Mouse (Mus musculus): ENCODE measurements at regions not wholly inside any gene's neighbourhood (a gene's known extent, or its start where the extent isn't known, plus 50 kb on each side); places are given as distances from the start of the nearest gene placed in this dataset.

DNA sequence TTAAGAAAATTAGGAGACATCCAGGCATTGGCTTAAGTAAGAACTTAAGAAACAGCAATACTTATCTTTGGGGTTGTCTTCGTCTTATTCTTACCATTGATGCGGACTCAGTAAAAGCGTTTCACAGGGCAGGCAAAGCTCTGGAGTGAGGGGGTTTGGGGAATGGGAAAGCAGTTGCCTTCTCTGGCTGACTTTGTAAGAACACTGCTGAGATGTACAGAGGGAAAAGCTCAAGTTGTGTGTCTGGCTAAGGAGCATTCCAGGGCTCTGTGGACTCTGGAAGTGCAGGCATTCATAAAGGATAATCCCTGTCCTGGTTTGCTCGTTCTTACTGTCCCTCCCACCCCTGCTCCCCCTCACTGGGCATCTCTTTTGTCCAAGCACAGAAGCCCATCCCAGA lies 129.7 kb downstream of the Tfap2a start:
- H3K27me3 ChIP-seq (ENCODE audit: control insufficient read depth, insufficient read depth, low read length): no peaks in the 10 kb centered on the region
- WGBS: 61% methylated on average over 4 of the region's 4 CpGs
- ATAC-seq (ENCODE audit: low FRiP score): no peak
- H3K9ac ChIP-seq: no peak overlapping the region
- H3K4me1 ChIP-seq (replicated peaks; ENCODE audit: control insufficient read depth, insufficient read depth, low read length): 0 out of 2 replicates have a peak, but pooled peaks cover 7% of the 10 kb centered on the region
- no peaks in the 10 kb centered on the region for H3K36me3 ChIP-seq (replicated peaks; ENCODE audit: control insufficient read depth, insufficient read depth)
- no peak overlapping the region for H3K4me2 ChIP-seq (replicated peaks)
- H3K4me3 ChIP-seq (replicated peaks; ENCODE audit: low read length): no peak overlapping the region
- DNase-seq (ENCODE audit: low spot score): no peak
- no peak overlapping the region for H3K27ac ChIP-seq
- H3K9me3 ChIP-seq (ENCODE audit: control insufficient read depth, low read length): no peaks in the 10 kb centered on the region

DNA sequence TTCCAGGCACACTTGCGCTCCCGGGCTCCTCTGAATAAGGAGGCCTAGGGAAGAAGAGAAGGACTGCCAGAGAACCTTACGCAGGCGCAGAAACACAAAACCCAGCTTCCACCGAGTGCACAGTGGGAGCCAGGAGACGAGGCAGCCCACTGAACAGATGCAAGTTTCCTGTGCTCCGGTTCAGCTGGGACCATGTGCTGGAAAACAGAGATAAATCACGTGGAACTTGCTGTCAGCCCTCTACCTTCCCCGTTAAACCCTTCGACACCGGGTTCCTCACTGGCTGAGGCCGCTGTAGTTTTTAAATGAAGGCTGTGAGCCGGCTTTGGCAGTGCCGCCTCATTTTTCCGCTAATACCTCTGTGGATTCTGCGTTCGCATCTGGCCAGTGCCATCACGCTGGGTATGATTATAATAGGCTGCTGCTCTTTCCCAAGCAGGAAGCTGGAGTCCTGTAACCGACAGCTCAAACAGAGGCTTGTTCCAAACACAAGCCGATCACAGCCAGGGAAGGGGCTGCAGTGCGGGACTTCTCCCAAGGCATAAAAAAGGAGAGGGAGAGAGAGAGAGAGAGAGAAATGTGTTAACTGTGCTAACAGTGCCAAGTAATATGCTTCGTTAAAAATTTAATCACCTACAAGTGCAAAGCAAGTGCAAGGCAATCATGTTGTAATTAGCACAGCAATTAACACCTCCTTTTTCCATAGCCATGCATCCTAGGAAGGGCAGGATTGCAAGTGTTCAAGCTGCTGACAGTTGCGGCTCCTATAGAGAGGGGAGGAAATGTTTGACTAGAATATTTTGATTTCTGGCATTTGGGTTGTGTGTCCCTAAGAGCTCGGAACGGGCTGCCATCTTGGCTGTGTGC lies 131.5 kb downstream of the Tfap2a start:
- ATAC-seq (ENCODE audit: low FRiP score): peak; percentile 83
- H3K9me3 ChIP-seq (ENCODE audit: control insufficient read depth, low read length): no peaks in the 10 kb centered on the region
- peak overlapping the region; percentile 55 for H3K27ac ChIP-seq
- DNase-seq (ENCODE audit: low spot score): peak; percentile 58
- H3K36me3 ChIP-seq (replicated peaks; ENCODE audit: control insufficient read depth, insufficient read depth): no peaks in the 10 kb centered on the region
- peak overlapping the region; percentile 32 for H3K4me3 ChIP-seq (replicated peaks; ENCODE audit: low read length)
- H3K4me2 ChIP-seq (replicated peaks): peak overlapping the region; percentile 48
- WGBS: 24% methylated on average over 25 of the region's 25 CpGs
- H3K27me3 ChIP-seq (ENCODE audit: control insufficient read depth, insufficient read depth, low read length): no peaks in the 10 kb centered on the region
- H3K9ac ChIP-seq: peak overlapping the region; percentile 37
- H3K4me1 ChIP-seq (replicated peaks; ENCODE audit: control insufficient read depth, insufficient read depth, low read length): 0 out of 2 replicates have a peak, but pooled peaks cover 7% of the 10 kb centered on the region

DNA sequence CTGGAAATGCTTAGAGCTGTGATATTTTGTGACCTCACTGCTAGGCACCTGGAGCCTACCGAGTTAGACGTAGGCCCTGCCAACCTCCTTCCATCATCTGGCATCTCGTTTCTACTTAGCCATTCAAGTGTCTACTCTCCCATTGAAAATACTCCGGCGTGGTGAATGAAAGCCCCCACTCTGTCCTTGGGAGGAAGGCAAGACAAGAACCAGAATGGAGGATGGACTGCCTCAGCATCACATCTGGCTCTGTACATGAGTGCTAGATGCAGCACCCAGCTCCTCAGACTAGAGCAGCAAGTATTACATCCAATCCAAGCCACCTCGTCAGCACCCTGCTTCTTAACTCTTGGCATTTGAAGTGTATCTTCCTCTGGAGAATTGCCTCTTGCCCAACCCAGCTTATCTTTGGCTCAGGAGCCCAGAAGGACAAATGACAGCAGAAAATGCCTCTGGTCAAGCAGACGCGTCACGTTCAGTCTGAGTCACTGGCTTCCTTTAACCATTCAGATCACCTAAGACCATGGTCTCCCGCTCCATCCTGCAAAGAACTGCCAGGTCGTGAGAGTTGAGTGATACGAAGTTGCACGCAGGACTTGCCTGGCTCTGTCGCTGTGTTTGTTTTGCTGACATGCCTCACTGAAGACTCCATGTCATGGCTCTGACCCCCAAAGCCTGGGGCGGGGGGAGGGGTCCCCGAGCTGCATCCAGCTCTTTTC lies 132.3 kb downstream of the Tfap2a start:
- DNase-seq (ENCODE audit: low spot score): no peak
- Histone ChIP-seq H3K4me1 (replicated peaks; ENCODE audit: control insufficient read depth, insufficient read depth, low read length) (0 out of 2 replicates have a peak, but pooled peaks cover 7% of the 10 kb centered on the region), H3K9ac (peak overlapping the region; percentile 37; the same call in 1 of the 2 replicates), H3K9me3 (ENCODE audit: control insufficient read depth, low read length) (no peaks in the 10 kb centered on the region), H3K36me3 (replicated peaks; ENCODE audit: control insufficient read depth, insufficient read depth) (no peaks in the 10 kb centered on the region), H3K27ac (peak overlapping the region; percentile 55), H3K27me3 (ENCODE audit: control insufficient read depth, insufficient read depth, low read length) (no peaks in the 10 kb centered on the region), H3K4me2 (replicated peaks) (peak overlapping the region; percentile 48), H3K4me3 (replicated peaks; ENCODE audit: low read length) (peak overlapping the region; percentile 32)
- WGBS: 48% methylated on average over 16 of the region's 16 CpGs
- ATAC-seq (ENCODE audit: low FRiP score): peak; percentile 15; the same call in 1 of the 2 replicates

DNA sequence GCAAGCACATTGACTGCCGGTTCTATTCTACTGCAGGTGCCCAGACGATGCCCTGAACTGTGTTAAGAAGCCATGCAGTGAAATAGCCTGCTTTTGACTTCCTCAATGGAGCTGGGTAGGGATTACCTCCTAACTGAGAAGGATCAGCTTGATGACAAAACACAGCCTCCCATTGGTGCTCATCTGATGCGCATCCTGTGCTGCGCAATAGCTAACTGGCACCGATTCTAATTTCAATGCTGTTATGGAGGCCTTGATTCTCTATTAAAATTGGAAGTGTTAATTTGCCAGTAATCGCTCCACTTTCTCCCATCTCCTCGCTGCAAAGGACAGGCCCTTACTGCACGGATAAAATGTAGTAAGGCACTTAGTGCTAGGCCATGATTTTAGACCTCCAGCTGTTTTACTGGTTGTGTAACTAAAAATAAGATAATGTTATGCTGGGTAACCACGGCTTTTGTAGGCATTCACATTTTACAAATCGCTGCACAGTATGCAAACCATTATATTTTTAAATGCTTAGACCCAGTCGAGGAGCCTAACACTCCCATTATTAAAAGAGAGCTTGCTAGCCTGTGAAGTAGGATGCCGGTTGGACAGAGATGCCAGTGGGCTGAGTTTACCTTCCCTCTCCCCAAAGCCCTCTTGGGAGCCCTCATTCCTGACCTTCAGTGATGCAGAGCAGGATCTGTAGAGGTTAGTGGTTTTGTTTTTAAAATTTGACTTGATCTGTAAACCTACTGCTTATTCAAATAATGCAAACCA lies 163.0 kb downstream of the Tfap2a start:
- H3K9me3 ChIP-seq (ENCODE audit: control insufficient read depth, low read length): no peaks in the 10 kb centered on the region
- H3K9ac ChIP-seq: no peak overlapping the region
- ATAC-seq (ENCODE audit: low FRiP score) (0 out of 2 replicates have a peak, but pooled peaks have one; percentile 57), DNase-seq (ENCODE audit: low spot score) (no peak)
- H3K27ac ChIP-seq: no peak overlapping the region
- no peak overlapping the region for H3K4me3 ChIP-seq (replicated peaks; ENCODE audit: low read length)
- H3K4me1 ChIP-seq (replicated peaks; ENCODE audit: control insufficient read depth, insufficient read depth, low read length): no peaks in the 10 kb centered on the region
- no peak overlapping the region for H3K4me2 ChIP-seq (replicated peaks)
- no peaks in the 10 kb centered on the region for H3K36me3 ChIP-seq (replicated peaks; ENCODE audit: control insufficient read depth, insufficient read depth)
- H3K27me3 ChIP-seq (ENCODE audit: control insufficient read depth, insufficient read depth, low read length): no peaks in the 10 kb centered on the region
- WGBS: 67% methylated on average over 12 of the region's 12 CpGs

DNA sequence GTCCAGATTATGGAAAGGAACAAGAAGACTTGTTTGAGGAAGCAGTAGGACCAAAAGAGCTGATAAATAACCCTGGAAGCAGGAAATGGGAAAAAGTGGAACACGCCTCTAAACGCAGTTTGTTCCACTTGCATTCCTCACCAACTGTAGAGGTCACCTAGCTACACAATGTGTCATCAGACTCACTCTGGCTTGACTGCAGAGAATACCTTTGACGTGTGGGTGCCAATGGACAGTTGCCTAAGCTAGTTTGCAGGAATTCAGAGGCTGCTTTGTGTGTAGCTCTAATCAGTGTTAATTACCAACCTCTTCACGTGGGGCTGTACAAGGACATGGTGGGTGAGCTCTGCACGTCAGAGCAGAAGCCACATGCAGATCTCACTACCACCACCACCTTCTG lies 168.7 kb downstream of the Tfap2a start:
- Histone ChIP-seq H3K4me2 (replicated peaks) (no peak overlapping the region), H3K4me3 (replicated peaks; ENCODE audit: low read length) (no peak overlapping the region), H3K4me1 (replicated peaks; ENCODE audit: control insufficient read depth, insufficient read depth, low read length) (no peaks in the 10 kb centered on the region), H3K27ac (no peak overlapping the region), H3K36me3 (replicated peaks; ENCODE audit: control insufficient read depth, insufficient read depth) (no peaks in the 10 kb centered on the region), H3K9ac (no peak overlapping the region), H3K9me3 (ENCODE audit: control insufficient read depth, low read length) (no peaks in the 10 kb centered on the region), H3K27me3 (ENCODE audit: control insufficient read depth, insufficient read depth, low read length) (no peaks in the 10 kb centered on the region)
- no peak for DNase-seq (ENCODE audit: low spot score)
- 51% methylated on average over 5 of the region's 5 CpGs for WGBS
- ATAC-seq (ENCODE audit: low FRiP score): no peak

DNA sequence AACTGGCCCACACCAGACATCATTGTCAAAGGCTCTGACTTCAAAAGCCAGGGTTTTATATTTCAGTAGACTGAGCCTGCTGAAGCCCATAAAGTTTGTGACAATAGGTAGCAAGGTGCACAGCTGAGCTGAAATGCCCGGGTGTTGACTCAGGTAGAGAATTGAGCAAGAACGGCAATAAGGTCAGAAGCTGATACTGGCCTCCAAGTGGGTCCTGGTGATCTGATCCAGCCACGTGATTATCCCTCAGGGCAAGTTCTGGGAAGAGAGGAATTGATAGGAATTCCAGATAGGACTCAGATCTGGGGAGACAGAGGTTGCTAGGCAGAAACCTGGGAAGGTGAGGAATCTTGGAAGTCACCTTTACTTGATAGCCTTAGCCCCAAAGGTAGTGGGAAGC lies 170.4 kb downstream of the Tfap2a start:
- no peak overlapping the region for H3K4me2 ChIP-seq (replicated peaks)
- 87% methylated on average over 3 of the region's 3 CpGs for WGBS
- H3K27ac ChIP-seq: no peak overlapping the region
- DNase-seq (ENCODE audit: low spot score) (no peak), ATAC-seq (ENCODE audit: low FRiP score) (no peak)
- no peaks in the 10 kb centered on the region for H3K9me3 ChIP-seq (ENCODE audit: control insufficient read depth, low read length)
- no peak overlapping the region for H3K4me3 ChIP-seq (replicated peaks; ENCODE audit: low read length)
- H3K4me1 ChIP-seq (replicated peaks; ENCODE audit: control insufficient read depth, insufficient read depth, low read length): no peaks in the 10 kb centered on the region
- H3K9ac ChIP-seq: no peak overlapping the region
- H3K36me3 ChIP-seq (replicated peaks; ENCODE audit: control insufficient read depth, insufficient read depth): no peaks in the 10 kb centered on the region
- no peaks in the 10 kb centered on the region for H3K27me3 ChIP-seq (ENCODE audit: control insufficient read depth, insufficient read depth, low read length)

DNA sequence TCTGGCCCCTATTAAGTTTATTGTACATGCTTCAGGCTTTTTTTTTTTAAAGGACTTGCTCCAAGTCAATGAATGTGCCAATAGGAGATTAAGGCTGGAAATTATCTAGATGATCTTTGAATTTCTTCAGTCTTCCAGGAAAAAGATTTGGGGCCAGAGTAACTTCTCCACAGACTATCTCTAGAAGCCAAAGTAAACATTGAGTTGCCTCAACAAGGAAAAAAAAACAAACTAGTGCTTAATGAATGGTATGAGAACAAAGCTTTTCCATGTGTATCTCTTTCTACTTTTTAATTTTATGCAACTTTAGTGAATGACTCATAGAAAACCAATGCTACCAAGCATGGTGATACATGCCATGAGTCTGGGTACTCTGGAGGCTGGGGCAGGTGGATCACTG lies 173.8 kb downstream of the Tfap2a start:
- Histone ChIP-seq H3K27ac (no peak overlapping the region), H3K36me3 (replicated peaks; ENCODE audit: control insufficient read depth, insufficient read depth) (no peaks in the 10 kb centered on the region), H3K9me3 (ENCODE audit: control insufficient read depth, low read length) (no peaks in the 10 kb centered on the region), H3K4me2 (replicated peaks) (no peak overlapping the region), H3K4me3 (replicated peaks; ENCODE audit: low read length) (no peak overlapping the region), H3K27me3 (ENCODE audit: control insufficient read depth, insufficient read depth, low read length) (no peaks in the 10 kb centered on the region), H3K9ac (no peak overlapping the region), H3K4me1 (replicated peaks; ENCODE audit: control insufficient read depth, insufficient read depth, low read length) (no peaks in the 10 kb centered on the region)
- no peak for ATAC-seq (ENCODE audit: low FRiP score)
- DNase-seq (ENCODE audit: low spot score): no peak

DNA sequence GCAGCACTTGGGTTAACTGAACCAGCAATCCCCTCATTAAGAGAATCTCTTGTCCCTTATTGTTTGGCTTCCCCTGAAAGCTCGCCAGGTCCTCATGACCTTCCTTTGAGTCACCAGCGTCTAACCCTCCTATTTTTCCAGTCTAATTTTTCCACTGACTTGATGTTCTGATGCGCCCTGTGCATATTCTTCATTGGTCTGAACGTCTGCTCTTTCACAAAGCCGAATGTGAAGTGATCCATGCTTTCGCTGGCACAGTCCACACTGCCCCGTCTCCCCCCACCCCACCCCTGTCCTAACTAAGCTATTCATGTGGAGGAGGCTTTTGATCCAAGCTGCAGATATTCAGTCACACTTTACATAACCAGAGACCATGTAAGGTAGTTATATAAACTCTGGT lies 183.8 kb downstream of the Tfap2a start:
- no peaks in the 10 kb centered on the region for H3K27me3 ChIP-seq (ENCODE audit: control insufficient read depth, insufficient read depth, low read length)
- ATAC-seq (ENCODE audit: low FRiP score): no peak
- H3K9ac ChIP-seq: no peak overlapping the region
- no peak for DNase-seq (ENCODE audit: low spot score)
- WGBS: 60% methylated on average over 7 of the region's 7 CpGs
- H3K36me3 ChIP-seq (replicated peaks; ENCODE audit: control insufficient read depth, insufficient read depth): no peaks in the 10 kb centered on the region
- H3K4me2 ChIP-seq (replicated peaks): no peak overlapping the region
- H3K4me3 ChIP-seq (replicated peaks; ENCODE audit: low read length): no peak overlapping the region
- H3K9me3 ChIP-seq (ENCODE audit: control insufficient read depth, low read length): no peaks in the 10 kb centered on the region
- H3K27ac ChIP-seq: no peak overlapping the region
- no peaks in the 10 kb centered on the region for H3K4me1 ChIP-seq (replicated peaks; ENCODE audit: control insufficient read depth, insufficient read depth, low read length)

DNA sequence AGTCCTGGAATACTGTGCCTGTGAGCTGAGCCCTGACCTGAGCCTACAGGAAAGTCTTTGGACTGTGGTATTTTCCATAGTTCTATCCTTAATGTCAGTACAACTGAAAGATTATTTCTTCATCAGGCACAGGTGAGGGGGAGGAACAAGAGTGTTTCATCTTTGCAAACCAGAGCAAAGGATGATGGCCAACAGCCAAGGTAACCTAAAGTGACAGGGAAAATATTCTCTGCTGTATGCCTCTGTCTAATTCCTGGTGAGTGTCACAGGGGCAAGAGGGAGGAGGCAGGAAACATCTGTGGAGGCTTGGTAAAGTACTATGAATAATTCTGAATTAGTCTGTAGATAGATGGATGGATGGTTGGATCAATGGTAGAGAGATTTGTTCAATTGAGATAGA lies 164.3 kb upstream of the Ofcc1 start:
- Histone ChIP-seq H3K9ac (no peak overlapping the region), H3K36me3 (replicated peaks; ENCODE audit: control insufficient read depth, insufficient read depth) (no peaks in the 10 kb centered on the region), H3K4me3 (replicated peaks; ENCODE audit: low read length) (no peak overlapping the region), H3K27ac (no peak overlapping the region), H3K4me2 (replicated peaks) (no peak overlapping the region), H3K27me3 (ENCODE audit: control insufficient read depth, insufficient read depth, low read length) (no peaks in the 10 kb centered on the region), H3K4me1 (replicated peaks; ENCODE audit: control insufficient read depth, insufficient read depth, low read length) (no peaks in the 10 kb centered on the region), H3K9me3 (ENCODE audit: control insufficient read depth, low read length) (no peaks in the 10 kb centered on the region)
- DNase-seq (ENCODE audit: low spot score) (no peak), ATAC-seq (ENCODE audit: low FRiP score) (no peak)
